Mouse (Mus musculus) E14TG2a.4 (cell line): ENCODE data around the gene Pomt2.

Experiments
- CTCF ChIP-seq: conservative IDR thresholded peaks from 2 replicates; pipeline ENCODE4 v1.5.1; 2014; ENCODE audit warnings: low read length
- NANOG ChIP-seq: IDR thresholded peaks from 2 replicates; pipeline ENCODE4 v1.6.1; 2014; ENCODE audit warnings: borderline replicate concordance, low read length, mixed read lengths
- POU5F1 ChIP-seq: IDR thresholded peaks from 2 replicates; pipeline ENCODE4 v1.6.1; 2014; ENCODE audit warnings: low read length, borderline replicate concordance

- TF ChIP-seq CTCF (no peak), NANOG (no peak), POU5F1 (no peak)
These were observed 82.3 kb downstream of the Pomt2 start for GRCm38 (mm10) chr12:87065446-87065845.
